Mouse (Mus musculus) intestine, embryonic 16.5 days (tissue): Measurements from ENCODE around the gene Ccni. TPM values are rescaled to one million over a fixed set of nuclear protein-coding genes. Genes with fewer than 3 reads are reported as not detected.

Experiments
- ATAC-seq: fragments of 200-750 bp; cut with Nextera tagmentation; 2 replicates; pipeline ENCODE4 v1.8.0; 2017; ENCODE audit warnings: moderate TSS enrichment, moderate library complexity
- H3K27ac ChIP-seq: fragments of 300-500 bp; sonication (generic); 2 replicates; pipeline ENCODE4 v1.5.1; 2014; ENCODE audit warnings: mild to moderate bottlenecking, low read length
- H3K27me3 ChIP-seq: fragments of 300-500 bp; sonication (generic); replicated peaks from 2 replicates; pipeline ENCODE4 v1.6.1; 2014; ENCODE audit warnings: low read length, control low read depth, mixed read lengths; ENCODE audit not compliant: control insufficient read depth, insufficient read depth
- H3K36me3 ChIP-seq: fragments of 300-500 bp; sonication (generic); 2 replicates; pipeline ENCODE4 v1.6.1; 2014; ENCODE audit warnings: low read length, control low read depth; ENCODE audit not compliant: control insufficient read depth, insufficient read depth
- H3K4me1 ChIP-seq: fragments of 300-500 bp; sonication (generic); 2 replicates; pipeline ENCODE4 v1.6.1; 2014; ENCODE audit warnings: low read length, control low read depth, mixed read lengths; ENCODE audit not compliant: control insufficient read depth, insufficient read depth
- H3K4me2 ChIP-seq: fragments of 300-500 bp; sonication (generic); 2 replicates; pipeline ENCODE4 v1.6.1; 2014; ENCODE audit warnings: low read depth, low read length, control low read depth
- H3K4me3 ChIP-seq: fragments of 300-500 bp; sonication (generic); 2 replicates; pipeline ENCODE4 v1.5.1; 2014; ENCODE audit warnings: mild to moderate bottlenecking, low read length
- H3K9ac ChIP-seq: fragments of 300-500 bp; sonication (generic); 2 replicates; pipeline ENCODE4 v1.6.1; 2014; ENCODE audit warnings: low read depth, low read length
- H3K9me3 ChIP-seq: fragments of 300-500 bp; sonication (generic); 2 replicates; pipeline ENCODE4 v1.6.1; 2016; ENCODE audit warnings: low read length, control low read depth; ENCODE audit not compliant: control insufficient read depth
- WGBS: fragments of 180-500 bp; shearing (Covaris S2); extraction: QIAGEN DNeasy Blood & Tissue Kit; methylation state at CpG from one replicate; pipeline ENCODE4 v1.1.7; 2014; 5-methylcytosine and 5-hydroxymethylcytosine counted together
- polyA plus RNA-seq: library from polyadenylated mRNA; unstranded; fragments of >200 nt; fragmentation: Nextera tagmentation; extraction: Ambion mirVana; gene quantifications from 2 replicates; pipeline ENCODE4 v1.2.1, GENCODE M21; 2015

The Ccni gene
- polyA plus RNA-seq, 1 experiment from 2014 or later, result 67.5 TPM

GRCm38 (mm10) chr5:93178616-93179015, 27.7 kb downstream of the Ccni start:
- Histone ChIP-seq H3K4me1 (no peaks in the 10 kb centered on the region), H3K27me3 (no peaks in the 10 kb centered on the region), H3K4me2 (no peak overlapping the region), H3K36me3 (0 out of 2 replicates have a peak, but pooled peaks cover 4% of the 10 kb centered on the region), H3K9ac (no peak overlapping the region), H3K4me3 (no peak overlapping the region), H3K9me3 (no peaks in the 10 kb centered on the region), H3K27ac (no peak overlapping the region)
- WGBS, result 79% methylated on average over 6 of the region's 6 CpGs
- ATAC-seq, result peak; percentile 18; the same call in 1 of the 2 replicates

- no peaks in the 10 kb centered on the region for H3K4me1 ChIP-seq
- H3K4me2 ChIP-seq, result no peak overlapping the region
- no peak overlapping the region for H3K4me3 ChIP-seq
- no peaks in the 10 kb centered on the region for H3K27me3 ChIP-seq
- ATAC-seq, result no peak
- H3K9me3 ChIP-seq, result no peaks in the 10 kb centered on the region
- H3K27ac ChIP-seq, result no peak overlapping the region
- no peak overlapping the region for H3K9ac ChIP-seq
- 83% methylated on average over 6 of the region's 6 CpGs for WGBS
- H3K36me3 ChIP-seq, result peaks cover 8% of the 10 kb centered on the region; the same call in 1 of the 2 replicates
Observed at GRCm38 (mm10) chr5:93174675-93175074, 31.6 kb downstream of the Ccni start.

GRCm38 (mm10) chr5:93172536-93172935, 33.8 kb downstream of the Ccni start:
- 86% methylated on average over 6 of the region's 6 CpGs for WGBS
- Histone ChIP-seq H3K27me3 (no peaks in the 10 kb centered on the region), H3K27ac (no peak overlapping the region), H3K4me3 (no peak overlapping the region), H3K36me3 (peaks cover 12% of the 10 kb centered on the region), H3K4me1 (no peaks in the 10 kb centered on the region), H3K9me3 (no peaks in the 10 kb centered on the region), H3K4me2 (no peak overlapping the region), H3K9ac (no peak overlapping the region)
- no peak for ATAC-seq

- Histone ChIP-seq H3K4me3 (no peak overlapping the region), H3K36me3 (peaks cover 16% of the 10 kb centered on the region), H3K4me2 (no peak overlapping the region), H3K4me1 (no peaks in the 10 kb centered on the region), H3K9me3 (no peaks in the 10 kb centered on the region), H3K27ac (no peak overlapping the region), H3K9ac (no peak overlapping the region), H3K27me3 (no peaks in the 10 kb centered on the region)
- ATAC-seq, result no peak
- 96% methylated on average over 15 of the region's 15 CpGs for WGBS
Observed at GRCm38 (mm10) chr5:93171420-93171819, 34.9 kb downstream of the Ccni start.

GRCm38 (mm10) chr5:93168654-93169053, 37.6 kb downstream of the Ccni start:
- WGBS, result 90% methylated on average over 6 of the region's 6 CpGs
- H3K27ac ChIP-seq, result no peak overlapping the region

GRCm38 (mm10) chr5:93167919-93168516, 38.3 kb downstream of the Ccni start:
- Histone ChIP-seq H3K4me3 (no peak overlapping the region), H3K27ac (no peak overlapping the region), H3K9me3 (no peaks in the 10 kb centered on the region), H3K36me3 (peaks cover 20% of the 10 kb centered on the region), H3K9ac (no peak overlapping the region), H3K4me2 (no peak overlapping the region), H3K27me3 (no peaks in the 10 kb centered on the region), H3K4me1 (no peaks in the 10 kb centered on the region)
- ATAC-seq, result no peak
- WGBS, result 92% methylated on average over 11 of the region's 11 CpGs

More at GRCm38 (mm10) chr5:93168654-93169053, 37.6 kb downstream of the Ccni start:
- no peaks in the 10 kb centered on the region for H3K9me3 ChIP-seq
- no peak overlapping the region for H3K4me3 ChIP-seq
- H3K4me2 ChIP-seq, result no peak overlapping the region
- no peaks in the 10 kb centered on the region for H3K27me3 ChIP-seq
- no peaks in the 10 kb centered on the region for H3K4me1 ChIP-seq
- no peak for ATAC-seq
- peaks cover 21% of the 10 kb centered on the region for H3K36me3 ChIP-seq
- no peak overlapping the region for H3K9ac ChIP-seq

GRCm38 (mm10) chr5:93163541-93163940, 42.8 kb downstream of the Ccni start:
- Histone ChIP-seq H3K27me3 (no peaks in the 10 kb centered on the region), H3K9ac (no peak overlapping the region), H3K4me1 (no peaks in the 10 kb centered on the region), H3K36me3 (peaks cover 30% of the 10 kb centered on the region), H3K27ac (no peak overlapping the region), H3K9me3 (no peaks in the 10 kb centered on the region), H3K4me3 (no peak overlapping the region), H3K4me2 (no peak overlapping the region)
- WGBS, result 83% methylated on average over 3 of the region's 3 CpGs
- ATAC-seq, result no peak

GRCm38 (mm10) chr5:93154401-93154800, 51.9 kb downstream of the Ccni start:
- Histone ChIP-seq H3K4me1 (peaks cover 13% of the 10 kb centered on the region), H3K27me3 (no peaks in the 10 kb centered on the region), H3K27ac (no peak overlapping the region), H3K4me2 (no peak overlapping the region), H3K9me3 (no peaks in the 10 kb centered on the region), H3K9ac (no peak overlapping the region), H3K36me3 (peaks cover 4% of the 10 kb centered on the region), H3K4me3 (no peak overlapping the region)
- no peak for ATAC-seq
- 89% methylated on average over 11 of the region's 11 CpGs for WGBS

GRCm38 (mm10) chr5:93152451-93152850, 53.8 kb downstream of the Ccni start:
- Histone ChIP-seq H3K4me3 (no peak overlapping the region), H3K27me3 (no peaks in the 10 kb centered on the region), H3K4me2 (no peak overlapping the region), H3K36me3 (peaks cover 4% of the 10 kb centered on the region), H3K9me3 (no peaks in the 10 kb centered on the region), H3K9ac (no peak overlapping the region), H3K4me1 (peaks cover 13% of the 10 kb centered on the region), H3K27ac (no peak overlapping the region)
- 74% methylated on average over 4 of the region's 4 CpGs for WGBS
- peak; percentile 48; the same call in 1 of the 2 replicates for ATAC-seq

- 66% methylated on average over 6 of the region's 6 CpGs for WGBS
- H3K36me3 ChIP-seq, result no peaks in the 10 kb centered on the region; the same call in 1 of the 2 replicates
- no peak for ATAC-seq
Observed at GRCm38 (mm10) chr5:93151985-93152384, 54.3 kb downstream of the Ccni start.

More at GRCm38 (mm10) chr5:93151985-93152384, 54.3 kb downstream of the Ccni start:
- H3K27ac ChIP-seq, result no peak overlapping the region
- no peak overlapping the region for H3K4me2 ChIP-seq
- no peaks in the 10 kb centered on the region for H3K27me3 ChIP-seq
- no peak overlapping the region for H3K9ac ChIP-seq
- no peak overlapping the region for H3K4me3 ChIP-seq
- no peaks in the 10 kb centered on the region for H3K9me3 ChIP-seq
- H3K4me1 ChIP-seq, result peaks cover 13% of the 10 kb centered on the region
